Mouse (Mus musculus): ENCODE data around the gene Nf1. TPM values are rescaled to one million over a fixed set of nuclear protein-coding genes. Genes with fewer than 3 reads are reported as not detected.
A peak's percentile ranks its signal among the peaks of the same experiment; 100 is the strongest.

The Nf1 gene
- polyA plus RNA-seq, 1 experiment from 2014 or later: 8.2 TPM

DNA sequence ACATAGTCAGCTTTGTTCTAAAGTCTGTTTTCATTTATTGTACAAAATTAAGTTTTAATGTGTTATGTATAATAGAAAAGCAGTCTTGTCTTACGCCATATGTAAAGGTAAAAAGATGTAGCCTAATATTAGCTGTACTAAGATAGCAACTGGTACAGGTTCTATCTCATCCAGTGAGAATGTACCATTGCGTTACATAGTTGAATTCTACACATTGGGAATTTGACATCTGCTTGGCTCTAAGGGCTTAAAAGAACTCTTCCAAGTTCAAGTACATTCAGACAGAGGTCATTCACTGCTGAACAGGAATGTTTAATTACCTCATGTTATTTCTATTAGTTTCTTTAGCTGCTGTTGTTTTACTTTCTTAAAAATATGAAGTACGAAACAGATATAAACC, 187.1 kb downstream of the Nf1 start:
- DNase-seq (ENCODE audit: low spot score) (no peak), ATAC-seq (replicated peaks; ENCODE audit: low FRiP score, low read depth) (no peak)
- Histone ChIP-seq H3K4me2 (ENCODE audit: low read length) (no peak overlapping the region), H3K27ac (no peak overlapping the region), H3K4me1 (replicated peaks; ENCODE audit: insufficient read depth, low read length) (0 out of 2 replicates have a peak, but pooled peaks cover 4% of the 10 kb centered on the region), H3K4me3 (replicated peaks; ENCODE audit: low read depth, low read length) (no peak overlapping the region), H3K36me3 (ENCODE audit: insufficient read depth, low read length) (peaks cover 12% of the 10 kb centered on the region; the same call in 1 of the 2 replicates), H3K9ac (ENCODE audit: low read depth, low read length) (no peak overlapping the region), H3K9me3 (replicated peaks; ENCODE audit: low read length) (no peaks in the 10 kb centered on the region), H3K27me3 (ENCODE audit: insufficient read depth, low read length) (no peaks in the 10 kb centered on the region)
- TF ChIP-seq CTCF (IDR thresholded peaks at IDR 0.05; ENCODE audit: low read depth): no peak
- 90% methylated on average over 3 of the region's 3 CpGs for WGBS

DNA sequence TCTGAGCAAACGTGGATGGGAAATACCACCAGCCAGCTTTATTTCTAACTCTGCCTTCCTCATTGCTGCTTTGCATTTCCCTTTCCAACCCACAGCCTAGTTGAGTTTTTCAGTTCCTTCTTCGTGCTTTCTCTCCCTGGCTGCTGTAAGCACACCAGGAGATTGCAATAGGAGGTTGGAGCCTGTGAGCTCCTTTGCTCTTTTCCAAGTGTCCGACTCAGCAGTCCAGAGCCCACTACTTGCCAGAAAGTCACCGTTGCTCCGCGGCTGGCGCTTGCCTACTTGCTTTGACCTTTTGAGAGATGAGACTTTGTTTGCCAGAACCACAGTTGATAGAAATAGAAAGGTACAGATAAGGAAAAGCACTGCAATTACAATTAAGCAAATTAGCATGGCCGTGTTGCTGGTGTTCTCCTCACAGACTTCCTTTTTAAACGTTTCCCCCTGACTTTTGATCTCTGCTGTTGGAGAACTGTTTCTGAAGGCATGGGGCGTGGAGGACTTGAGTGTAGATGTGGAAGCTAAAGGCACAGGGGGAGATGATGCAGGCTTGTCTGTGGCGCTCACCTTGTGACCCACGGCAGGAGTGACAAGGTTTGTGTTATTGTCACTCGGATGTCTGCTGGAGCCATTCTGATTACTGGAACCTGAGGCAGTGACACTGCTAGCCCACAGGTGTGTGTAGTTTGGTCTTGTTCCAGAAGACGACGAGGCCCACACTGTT, 187.7 kb downstream of the Nf1 start:
- H3K4me1 ChIP-seq (replicated peaks; ENCODE audit: insufficient read depth, low read length): 0 out of 2 replicates have a peak, but pooled peaks cover 4% of the 10 kb centered on the region
- WGBS: 64% methylated on average over 15 of the region's 15 CpGs
- no peak for ATAC-seq (replicated peaks; ENCODE audit: low FRiP score, low read depth)

DNA sequence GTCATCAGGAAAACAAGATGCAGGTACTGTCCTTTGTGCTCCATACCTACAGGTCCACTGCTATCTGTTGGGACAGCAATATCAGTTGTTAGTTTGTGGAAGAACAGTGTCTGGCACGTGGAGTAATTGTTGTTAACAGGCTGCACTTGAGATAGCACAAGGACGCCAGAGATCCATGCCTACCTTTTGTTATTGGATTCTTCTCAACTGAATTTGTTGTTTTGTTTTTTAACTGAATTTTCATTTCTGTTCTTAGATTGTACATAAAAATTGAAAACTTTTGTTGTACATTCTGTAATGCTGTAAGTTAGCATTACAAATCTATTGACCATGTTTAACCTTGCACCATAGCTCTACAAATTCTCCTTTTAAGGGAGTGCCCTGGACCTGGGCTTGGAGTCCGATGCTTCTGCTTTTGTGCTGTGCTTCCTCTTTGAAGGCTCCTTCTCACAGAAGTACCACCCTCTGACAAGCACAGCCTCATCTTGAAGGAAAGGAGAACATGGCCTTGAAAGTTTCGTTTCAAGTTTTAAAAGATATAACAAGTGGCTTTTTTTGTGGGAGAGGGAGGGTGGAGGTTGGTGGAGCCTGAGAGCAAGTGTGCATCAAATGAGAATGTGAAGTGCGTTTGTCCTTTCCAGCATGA, 188.4 kb downstream of the Nf1 start:
- Histone ChIP-seq H3K9ac (ENCODE audit: low read depth, low read length) (no peak overlapping the region), H3K4me2 (ENCODE audit: low read length) (no peak overlapping the region), H3K4me3 (replicated peaks; ENCODE audit: low read depth, low read length) (no peak overlapping the region), H3K4me1 (replicated peaks; ENCODE audit: insufficient read depth, low read length) (0 out of 2 replicates have a peak, but pooled peaks cover 4% of the 10 kb centered on the region), H3K36me3 (ENCODE audit: insufficient read depth, low read length) (peaks cover 12% of the 10 kb centered on the region; the same call in 1 of the 2 replicates), H3K9me3 (replicated peaks; ENCODE audit: low read length) (no peaks in the 10 kb centered on the region), H3K27ac (peak overlapping the region; percentile 60; the same call in 1 of the 2 replicates), H3K27me3 (ENCODE audit: insufficient read depth, low read length) (no peaks in the 10 kb centered on the region)
- ATAC-seq (replicated peaks; ENCODE audit: low FRiP score, low read depth): no peak
- TF ChIP-seq CTCF (IDR thresholded peaks at IDR 0.05; ENCODE audit: low read depth): no peak
- DNase-seq (ENCODE audit: low spot score): no peak
- WGBS: 88% methylated on average over 5 of the region's 5 CpGs

More for the DNA sequence above, 187.7 kb downstream of the Nf1 start:
- Histone ChIP-seq H3K4me2 (ENCODE audit: low read length) (no peak overlapping the region), H3K27me3 (ENCODE audit: insufficient read depth, low read length) (no peaks in the 10 kb centered on the region), H3K36me3 (ENCODE audit: insufficient read depth, low read length) (peaks cover 12% of the 10 kb centered on the region; the same call in 1 of the 2 replicates), H3K9me3 (replicated peaks; ENCODE audit: low read length) (no peaks in the 10 kb centered on the region), H3K27ac (peak overlapping the region; percentile 60), H3K9ac (ENCODE audit: low read depth, low read length) (no peak overlapping the region), H3K4me3 (replicated peaks; ENCODE audit: low read depth, low read length) (no peak overlapping the region)
- no peak for DNase-seq (ENCODE audit: low spot score)
- no peak for TF ChIP-seq CTCF (IDR thresholded peaks at IDR 0.05; ENCODE audit: low read depth)

DNA sequence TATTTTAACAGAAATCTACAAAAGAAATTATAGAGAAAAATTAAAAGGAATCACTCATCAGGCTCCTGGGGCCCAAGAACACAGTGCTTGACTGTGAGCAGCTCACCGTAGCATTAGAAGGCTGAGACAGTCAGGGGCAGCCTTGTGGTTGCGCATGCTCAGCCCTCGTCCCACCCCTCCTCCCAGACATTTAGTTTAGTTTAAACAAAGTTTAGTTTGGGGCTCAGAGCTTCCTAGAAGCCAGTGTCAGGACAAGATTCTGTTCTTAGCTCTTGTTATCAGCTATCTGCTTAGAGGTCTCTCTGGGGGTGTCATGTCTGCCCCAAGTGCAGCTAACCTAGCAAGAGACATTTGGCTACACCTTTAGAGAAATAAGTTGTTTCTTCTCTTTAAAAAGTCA, 189.1 kb downstream of the Nf1 start:
- 0 out of 2 replicates have a peak, but pooled peaks cover 4% of the 10 kb centered on the region for H3K4me1 ChIP-seq (replicated peaks; ENCODE audit: insufficient read depth, low read length)
- no peaks in the 10 kb centered on the region for H3K9me3 ChIP-seq (replicated peaks; ENCODE audit: low read length)
- peaks cover 19% of the 10 kb centered on the region; the same call in 1 of the 2 replicates for H3K36me3 ChIP-seq (ENCODE audit: insufficient read depth, low read length)
- TF ChIP-seq CTCF (IDR thresholded peaks at IDR 0.05; ENCODE audit: low read depth): no peak
- DNase-seq (ENCODE audit: low spot score) (no peak), ATAC-seq (replicated peaks; ENCODE audit: low FRiP score, low read depth) (no peak)
- no peaks in the 10 kb centered on the region for H3K27me3 ChIP-seq (ENCODE audit: insufficient read depth, low read length)
- H3K9ac ChIP-seq (ENCODE audit: low read depth, low read length): no peak overlapping the region
- H3K4me3 ChIP-seq (replicated peaks; ENCODE audit: low read depth, low read length): no peak overlapping the region
- 89% methylated on average over 3 of the region's 3 CpGs for WGBS
- no peak overlapping the region for H3K27ac ChIP-seq
- no peak overlapping the region for H3K4me2 ChIP-seq (ENCODE audit: low read length)

DNA sequence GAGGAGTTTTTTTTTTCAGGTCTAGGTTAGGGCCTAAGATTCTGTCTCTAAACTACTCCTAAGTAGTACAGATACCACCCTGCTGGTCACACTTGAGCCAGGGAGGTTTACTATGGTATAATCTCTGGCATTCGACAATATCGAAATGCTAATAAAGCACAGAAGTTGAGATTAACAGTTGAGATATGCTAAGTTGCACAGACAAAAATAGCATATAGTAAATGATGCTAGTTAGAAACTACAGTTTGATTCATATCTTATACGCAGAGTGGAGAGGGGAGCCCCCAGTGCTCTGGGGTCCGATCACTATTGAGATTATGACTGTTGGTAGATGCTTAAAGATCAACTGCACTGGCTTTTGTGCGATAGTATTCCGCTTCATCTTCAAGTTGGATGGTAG, 189.7 kb downstream of the Nf1 start:
- DNase-seq (ENCODE audit: low spot score) (no peak), ATAC-seq (replicated peaks; ENCODE audit: low FRiP score, low read depth) (no peak)
- Histone ChIP-seq H3K9me3 (replicated peaks; ENCODE audit: low read length) (no peaks in the 10 kb centered on the region), H3K9ac (ENCODE audit: low read depth, low read length) (no peak overlapping the region), H3K4me3 (replicated peaks; ENCODE audit: low read depth, low read length) (no peak overlapping the region), H3K4me1 (replicated peaks; ENCODE audit: insufficient read depth, low read length) (0 out of 2 replicates have a peak, but pooled peaks cover 4% of the 10 kb centered on the region), H3K27me3 (ENCODE audit: insufficient read depth, low read length) (no peaks in the 10 kb centered on the region), H3K36me3 (ENCODE audit: insufficient read depth, low read length) (peaks cover 19% of the 10 kb centered on the region; the same call in 1 of the 2 replicates), H3K4me2 (ENCODE audit: low read length) (no peak overlapping the region), H3K27ac (no peak overlapping the region)
- 90% methylated on average over 6 of the region's 6 CpGs for WGBS
- TF ChIP-seq CTCF (IDR thresholded peaks at IDR 0.05; ENCODE audit: low read depth): no peak

DNA sequence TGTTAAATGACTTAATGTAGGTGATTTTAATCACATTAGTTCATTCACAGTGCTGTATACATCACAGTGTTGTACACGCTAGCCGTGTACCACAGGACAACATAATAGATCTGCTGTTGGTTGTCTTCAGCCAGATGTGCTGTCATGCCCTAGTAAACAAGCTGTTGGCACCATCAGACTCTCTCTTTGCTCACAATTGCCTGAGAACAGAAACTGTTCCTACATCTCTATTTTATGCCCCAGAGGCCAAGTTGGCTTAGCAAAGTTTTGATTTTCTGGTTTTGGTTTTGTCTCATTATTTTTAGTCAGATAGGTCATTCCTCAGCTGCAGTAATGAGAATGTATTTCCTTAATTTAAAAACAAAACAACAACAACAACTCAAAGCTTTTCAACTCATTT, 190.2 kb downstream of the Nf1 start:
- Histone ChIP-seq H3K27ac (no peak overlapping the region), H3K27me3 (ENCODE audit: insufficient read depth, low read length) (no peaks in the 10 kb centered on the region), H3K9ac (ENCODE audit: low read depth, low read length) (no peak overlapping the region), H3K4me2 (ENCODE audit: low read length) (no peak overlapping the region), H3K4me3 (replicated peaks; ENCODE audit: low read depth, low read length) (no peak overlapping the region), H3K9me3 (replicated peaks; ENCODE audit: low read length) (no peaks in the 10 kb centered on the region), H3K36me3 (ENCODE audit: insufficient read depth, low read length) (peaks cover 19% of the 10 kb centered on the region; the same call in 1 of the 2 replicates), H3K4me1 (replicated peaks; ENCODE audit: insufficient read depth, low read length) (0 out of 2 replicates have a peak, but pooled peaks cover 4% of the 10 kb centered on the region)
- DNase-seq (ENCODE audit: low spot score) (no peak), ATAC-seq (replicated peaks; ENCODE audit: low FRiP score, low read depth) (no peak)
- WGBS: 90% methylated on average over 2 of the region's 2 CpGs
- no peak for TF ChIP-seq CTCF (IDR thresholded peaks at IDR 0.05; ENCODE audit: low read depth)

Data from kidney, postnatal 0 days (tissue).